Comparison of ENCODE assay signal across 8 mouse cellular contexts in the genomic region with DNA sequence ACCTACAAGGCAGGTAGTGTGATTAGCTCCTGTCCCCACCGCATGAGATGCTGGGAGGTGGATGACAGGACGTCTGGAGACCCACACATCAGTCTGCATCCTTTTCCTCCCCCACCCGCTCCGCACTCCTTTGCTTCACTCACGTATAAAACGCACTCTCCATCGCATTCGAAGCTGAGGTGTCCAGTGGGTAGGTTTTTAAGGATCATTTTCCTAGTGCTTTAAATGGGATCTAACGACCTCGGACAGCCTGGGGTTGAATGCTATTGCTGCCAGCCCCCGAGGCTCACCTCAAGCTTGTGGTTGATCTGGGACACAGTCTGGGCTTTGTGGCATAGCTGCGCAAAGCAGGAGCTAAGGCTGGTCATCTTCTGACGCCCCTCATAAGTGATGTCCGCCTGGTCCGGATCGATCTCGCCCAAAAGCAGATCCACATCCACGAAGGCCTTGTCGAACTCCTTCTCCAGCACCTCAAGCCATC. TPM values are rescaled to one million over a fixed set of nuclear protein-coding genes. Genes with fewer than 3 reads are reported as not detected.
DNase-seq lines count a peak whose midpoint lies in the region; ATAC-seq and TF ChIP-seq lines count a peak whose summit lies in the region.

No protein-coding gene starts in this region.

- in situ Hi-C loops in CH12.LX (cut with MboI; ENCODE audit: low pct_ligation_motif_present, low pct_unique_long_range_greater_than_20kb, low sequenced_read_pairs): loop anchor here (25.0 kb wide), 1 partner anchor 269 kb away; no protein-coding TSS in a partner anchor

- peak overlapping the region; percentile 82 for H3K9ac ChIP-seq in kidney, postnatal 0 days (ENCODE audit: low read depth, low read length)
- H3K9ac ChIP-seq in CH12.LX (ENCODE audit: insufficient read depth, low read depth): peak overlapping the region; percentile 65
- H3K9ac ChIP-seq in liver, embryonic 16.5 days (ENCODE audit: low read depth, low read length): peak overlapping the region; percentile 94
- peak overlapping the region; percentile 90 for H3K9ac ChIP-seq in stomach, postnatal 0 days (ENCODE audit: low read length)

- dilution Hi-C loops in CH12.LX (cut with MboI; ENCODE audit: extremely low pct_ligation_motif_present, extremely low pct_unique_long_range_greater_than_20kb, low sequenced_read_pairs): no loop called here

- H3K27ac ChIP-seq in kidney, postnatal 0 days: peak overlapping the region; percentile 97
- H3K27ac ChIP-seq in CH12.LX (ENCODE audit: insufficient read depth, low read depth): no peak overlapping the region
- H3K27ac ChIP-seq in hindbrain, embryonic 10.5 days: peak overlapping the region; percentile 97
- H3K27ac ChIP-seq in liver, embryonic 16.5 days (ENCODE audit: low read length): peak overlapping the region; percentile 77
- peak overlapping the region; percentile 87 for H3K27ac ChIP-seq in stomach, postnatal 0 days (replicated peaks)

- H3K4me2 ChIP-seq in kidney, postnatal 0 days (ENCODE audit: low read length): peak overlapping the region; percentile 73
- peak overlapping the region; percentile 38 for H3K4me2 ChIP-seq in CH12.LX (ENCODE audit: insufficient read depth, low read depth, poor library complexity, severe bottlenecking)
- H3K4me2 ChIP-seq in liver, embryonic 16.5 days (ENCODE audit: low read depth, low read length): peak overlapping the region; percentile 94
- peak overlapping the region; percentile 55 for H3K4me2 ChIP-seq in stomach, postnatal 0 days (replicated peaks; ENCODE audit: low read depth)

- TF ChIP-seq POLR2A in CH12.LX (IDR thresholded peaks at IDR 0.05; ENCODE audit: low read depth, low read length): no peak

- H3K27me3 ChIP-seq in kidney, postnatal 0 days (ENCODE audit: insufficient read depth, low read length): no peaks in the 10 kb centered on the region
- no peaks in the 10 kb centered on the region for H3K27me3 ChIP-seq in CH12.LX (replicated peaks)
- H3K27me3 ChIP-seq in hindbrain, embryonic 10.5 days (ENCODE audit: insufficient read depth, poor library complexity, severe bottlenecking): no peaks in the 10 kb centered on the region
- no peaks in the 10 kb centered on the region for H3K27me3 ChIP-seq in liver, embryonic 16.5 days (ENCODE audit: control insufficient read depth, insufficient read depth, low read depth, low read length)
- no peaks in the 10 kb centered on the region for H3K27me3 ChIP-seq in stomach, postnatal 0 days (ENCODE audit: control insufficient read depth, insufficient read depth, low read length)

- WGBS in kidney, postnatal 0 days: under 1% methylated on average over 19 of the region's 19 CpGs
- under 1% methylated on average over 19 of the region's 19 CpGs for WGBS in hindbrain, embryonic 10.5 days
- WGBS in liver, embryonic 16.5 days (ENCODE audit: insufficient replicate concordance): 0% methylated on average over 19 of the region's 19 CpGs
- WGBS in stomach, postnatal 0 days: under 1% methylated on average over 19 of the region's 19 CpGs

- 0 out of 2 replicates have a peak, but pooled peaks cover 4% of the 10 kb centered on the region for H3K4me1 ChIP-seq in kidney, postnatal 0 days (replicated peaks; ENCODE audit: insufficient read depth, low read length)
- peaks cover 3 to 37% of the 10 kb centered on the region in 2 experiments; a peak in 3 of 4 replicates for H3K4me1 ChIP-seq in CH12.LX (ENCODE audit: control insufficient read depth in 1 of 2, insufficient read depth in 2 of 2)
- peaks cover 26% of the 10 kb centered on the region for H3K4me1 ChIP-seq in hindbrain, embryonic 10.5 days (replicated peaks)
- H3K4me1 ChIP-seq in liver, embryonic 16.5 days (ENCODE audit: control insufficient read depth, low read depth, low read length): peaks cover 11% of the 10 kb centered on the region
- H3K4me1 ChIP-seq in stomach, postnatal 0 days (replicated peaks; ENCODE audit: control insufficient read depth, insufficient read depth): no peaks in the 10 kb centered on the region

- H3K4me3 ChIP-seq in kidney, postnatal 0 days (replicated peaks; ENCODE audit: low read depth, low read length): peak overlapping the region; percentile 77
- peak overlapping the region; percentile 71 to 91 (median 90) for H3K4me3 ChIP-seq in CH12.LX (replicated peaks in 1 of 3; ENCODE audit: low read depth in 2 of 3, low read length in 2 of 3, poor library complexity in 1 of 3)
- H3K4me3 ChIP-seq in hindbrain, embryonic 10.5 days: peak overlapping the region; percentile 94
- H3K4me3 ChIP-seq in liver, embryonic 16.5 days (ENCODE audit: low read depth, low read length): peak overlapping the region; percentile 90
- H3K4me3 ChIP-seq in stomach, postnatal 0 days (ENCODE audit: low read depth, low read length): peak overlapping the region; percentile 92

- H3K79me2 ChIP-seq in CH12.LX (replicated peaks; ENCODE audit: control insufficient read depth, extremely low read depth, insufficient read depth, poor library complexity, severe bottlenecking): peaks cover 22% of the 10 kb centered on the region

- H3K9me3 ChIP-seq in kidney, postnatal 0 days (replicated peaks; ENCODE audit: low read length): no peaks in the 10 kb centered on the region
- no peaks in the 10 kb centered on the region for H3K9me3 ChIP-seq in CH12.LX (replicated peaks; ENCODE audit: low read length)
- no peaks in the 10 kb centered on the region for H3K9me3 ChIP-seq in hindbrain, embryonic 10.5 days
- no peaks in the 10 kb centered on the region for H3K9me3 ChIP-seq in liver, embryonic 16.5 days (replicated peaks; ENCODE audit: control insufficient read depth, low read length)
- no peaks in the 10 kb centered on the region for H3K9me3 ChIP-seq in stomach, postnatal 0 days (ENCODE audit: control insufficient read depth, low read length)

- no peak for TF ChIP-seq EP300 in CH12.LX (IDR thresholded peaks at IDR 0.05; ENCODE audit: low read length)
- no peak for TF ChIP-seq EP300 in stomach, postnatal 0 days (optimal IDR thresholded peaks at IDR 0.05)

- TF ChIP-seq RAD21 in CH12.LX (IDR thresholded peaks at IDR 0.05; ENCODE audit: low read depth, low read length): no peak

- TF ChIP-seq CTCF in kidney, postnatal 0 days (IDR thresholded peaks at IDR 0.05; ENCODE audit: low read depth): no peak
- no peak for TF ChIP-seq CTCF in CH12.LX (conservative IDR thresholded peaks at IDR 0.05 in 1 of 2, IDR thresholded peaks at IDR 0.05 in 1 of 2; ENCODE audit: low read depth in 2 of 2, low read length in 2 of 2)
- no peak for TF ChIP-seq CTCF in stomach, postnatal 0 days (IDR thresholded peaks at IDR 0.05; ENCODE audit: low read depth)

- peak; percentile 29 for DNase-seq in kidney, postnatal 0 days (ENCODE audit: low spot score)
- DNase-seq in kidney, adult 8-10 months: no peak
- no peak for DNase-seq in CH12.LX (ENCODE audit: extremely low read depth)
- DNase-seq in brain, embryonic 18.5 days (ENCODE audit: low read depth, low spot score): peak; percentile 22
- DNase-seq in hindbrain, embryonic 10.5 days (ENCODE audit: low spot score): no peak
- no peak for DNase-seq in stomach, postnatal 0 days (ENCODE audit: low spot score)
- no peak for DNase-seq in layer of hippocampus, adult 9-10 months (ENCODE audit: low spot score)

- no peaks in the 10 kb centered on the region for H3K36me3 ChIP-seq in kidney, postnatal 0 days (ENCODE audit: insufficient read depth, low read length)
- H3K36me3 ChIP-seq in CH12.LX (replicated peaks in 1 of 2; ENCODE audit: control insufficient read depth in 1 of 2, insufficient read depth in 1 of 2, low read length in 1 of 2): no peaks in the 10 kb centered on the region
- no peaks in the 10 kb centered on the region for H3K36me3 ChIP-seq in hindbrain, embryonic 10.5 days
- H3K36me3 ChIP-seq in liver, embryonic 16.5 days (ENCODE audit: control insufficient read depth, insufficient read depth): no peaks in the 10 kb centered on the region
- H3K36me3 ChIP-seq in stomach, postnatal 0 days (ENCODE audit: control insufficient read depth, insufficient read depth, low read length): no peaks in the 10 kb centered on the region

- peak; percentile 23; the same call in 1 of the 2 replicates for ATAC-seq in kidney, postnatal 0 days (replicated peaks; ENCODE audit: low FRiP score, low read depth)
- peak; percentile 8; the same call in 1 of the 2 replicates for ATAC-seq in liver, embryonic 16.5 days (ENCODE audit: low read depth)
- no peak for ATAC-seq in stomach, postnatal 0 days (ENCODE audit: low FRiP score, low TSS enrichment)

RNA-seq across cellular contexts. Expression of a gene that starts 0.6 kb away (rescaled TPM):
- polyA plus RNA-seq in kidney, postnatal 0 days (2015; fragmentation: Nextera tagmentation; extraction: Ambion mirVana): 18.5 and 18.8 TPM in 2 replicates
- total RNA-seq in CH12.LX (2012; rRNA removed) (9.8 and 10.4 TPM in 2 replicates), CH12.LX (2014; rRNA removed) (13.1 and 13.3 TPM in 2 replicates)
- polyA plus RNA-seq in CH12.LX (2012; ENCODE audit: insufficient read length, low read depth): 16.6 and 17.6 TPM in 2 replicates
- polyA plus RNA-seq in hindbrain, embryonic 10.5 days (2016; fragmentation: Nextera tagmentation; extraction: Ambion mirVana): 17.7 and 18.0 TPM in 2 replicates
- 4.7 and 5.0 TPM in 2 replicates for polyA plus RNA-seq in liver, embryonic 16.5 days (2015; fragmentation: Nextera tagmentation; extraction: Ambion mirVana)
- 11.9 and 12.0 TPM in 2 replicates for polyA plus RNA-seq in stomach, postnatal 0 days (2015; fragmentation: Nextera tagmentation; extraction: Ambion mirVana)

RNA-seq across cellular contexts. Expression of a gene that starts 7.4 kb away (rescaled TPM):
- polyA plus RNA-seq in kidney, postnatal 0 days (2015; fragmentation: Nextera tagmentation; extraction: Ambion mirVana): 2.1 and 2.4 TPM in 2 replicates
- not detected in 2 replicates for total RNA-seq in CH12.LX (2012; rRNA removed)
- total RNA-seq in CH12.LX (2014; rRNA removed): not detected in 2 replicates
- polyA plus RNA-seq in CH12.LX (2012; ENCODE audit: insufficient read length, low read depth): 0.14 TPM in 1 of 2 replicates, not detected in the other
- not detected in 2 replicates for polyA plus RNA-seq in hindbrain, embryonic 10.5 days (2016; fragmentation: Nextera tagmentation; extraction: Ambion mirVana)
- polyA plus RNA-seq in liver, embryonic 16.5 days (2015; fragmentation: Nextera tagmentation; extraction: Ambion mirVana): 0.14 TPM in 1 of 2 replicates, not detected in the other
- 0.55 TPM in 1 of 2 replicates, not detected in the other for polyA plus RNA-seq in stomach, postnatal 0 days (2015; fragmentation: Nextera tagmentation; extraction: Ambion mirVana)

RNA-seq across cellular contexts. Expression of a gene that starts 22.8 kb away (rescaled TPM):
- polyA plus RNA-seq in kidney, postnatal 0 days (2015; fragmentation: Nextera tagmentation; extraction: Ambion mirVana): not detected in 2 replicates
- total RNA-seq in CH12.LX (2012; rRNA removed) (not detected in 2 replicates), CH12.LX (2014; rRNA removed) (not detected in 2 replicates)
- polyA plus RNA-seq in CH12.LX (2012; ENCODE audit: insufficient read length, low read depth): not detected in 2 replicates
- polyA plus RNA-seq in hindbrain, embryonic 10.5 days (2016; fragmentation: Nextera tagmentation; extraction: Ambion mirVana): not detected in 2 replicates
- polyA plus RNA-seq in liver, embryonic 16.5 days (2015; fragmentation: Nextera tagmentation; extraction: Ambion mirVana): not detected in 2 replicates
- not detected in 2 replicates for polyA plus RNA-seq in stomach, postnatal 0 days (2015; fragmentation: Nextera tagmentation; extraction: Ambion mirVana)

RNA-seq across cellular contexts. Expression of a gene that starts 36.0 kb away (rescaled TPM):
- 24.0 and 24.1 TPM in 2 replicates for polyA plus RNA-seq in kidney, postnatal 0 days (2015; fragmentation: Nextera tagmentation; extraction: Ambion mirVana)
- total RNA-seq in CH12.LX (2012; rRNA removed) (15.9 and 19.6 TPM in 2 replicates), CH12.LX (2014; rRNA removed) (27.9 TPM in 2 replicates)
- polyA plus RNA-seq in CH12.LX (2012; ENCODE audit: insufficient read length, low read depth): 51.9 and 60.1 TPM in 2 replicates
- polyA plus RNA-seq in hindbrain, embryonic 10.5 days (2016; fragmentation: Nextera tagmentation; extraction: Ambion mirVana): 11.0 and 13.5 TPM in 2 replicates
- polyA plus RNA-seq in liver, embryonic 16.5 days (2015; fragmentation: Nextera tagmentation; extraction: Ambion mirVana): 4.1 and 4.3 TPM in 2 replicates
- polyA plus RNA-seq in stomach, postnatal 0 days (2015; fragmentation: Nextera tagmentation; extraction: Ambion mirVana): 10.1 and 10.4 TPM in 2 replicates

Comparison
In these comparisons a context has a peak if more than half of its experiments do, and no peak if none do; other contexts are left out.
1. DNase-seq: peak in kidney, postnatal 0 days (single experiment) and brain, embryonic 18.5 days (single experiment); none in kidney, adult 8-10 months (0 of 2), CH12.LX (single experiment), hindbrain, embryonic 10.5 days (single experiment), stomach, postnatal 0 days (single experiment) and layer of hippocampus, adult 9-10 months (single experiment).
2. H3K4me2 ChIP-seq: peak in every context shown above with its lines; median percentile 94 in liver, embryonic 16.5 days; 73 in kidney, postnatal 0 days; 55 in stomach, postnatal 0 days; 38 in CH12.LX.
3. Peak in every context shown above with its lines, with median percentiles within 50 percentile points of each other: H3K4me3 ChIP-seq and H3K9ac ChIP-seq.